Mouse (Mus musculus) limb, embryonic 12.5 days (tissue): ENCODE data around the gene Tcaf2. TPM values are rescaled to one million over a fixed set of nuclear protein-coding genes. Genes with fewer than 3 reads are reported as not detected.

Experiments used
- ATAC-seq: fragments of 200-750 bp; cut with Nextera tagmentation; 2 replicates; pipeline ENCODE4 v1.8.0; 2017; ENCODE audit warnings: low read depth, moderate TSS enrichment; ENCODE audit not compliant: insufficient number of reproducible peaks, insufficient read depth, low FRiP score, low TSS enrichment
- H3K27ac ChIP-seq: fragments of 300-500 bp; sonication (generic); 2 replicates; pipeline ENCODE4 v1.5.1; 2016; ENCODE audit warnings: mild to moderate bottlenecking, moderate library complexity
- H3K27me3 ChIP-seq: fragments of 300-500 bp; sonication (generic); 2 replicates; pipeline ENCODE4 v1.6.1; 2016; ENCODE audit warnings: mild to moderate bottlenecking, moderate library complexity
- H3K36me3 ChIP-seq: fragments of 300-500 bp; sonication (generic); 2 replicates; pipeline ENCODE4 v1.6.1; 2016; ENCODE audit warnings: mild to moderate bottlenecking, moderate library complexity
- H3K4me1 ChIP-seq: fragments of 300-500 bp; sonication (generic); replicated peaks from 2 replicates; pipeline ENCODE4 v1.6.1; 2016
- H3K4me2 ChIP-seq: fragments of 300-500 bp; sonication (generic); 2 replicates; pipeline ENCODE4 v1.6.1; 2016; ENCODE audit warnings: mild to moderate bottlenecking, moderate library complexity
- H3K4me3 ChIP-seq: fragments of 300-500 bp; sonication (generic); replicated peaks from 2 replicates; pipeline ENCODE4 v1.5.1; 2016; ENCODE audit warnings: mild to moderate bottlenecking
- H3K9ac ChIP-seq: fragments of 300-500 bp; sonication (generic); replicated peaks from 2 replicates; pipeline ENCODE4 v1.6.1; 2016; ENCODE audit warnings: mild to moderate bottlenecking, moderate library complexity
- H3K9me3 ChIP-seq: fragments of 300-500 bp; sonication (generic); 2 replicates; pipeline ENCODE4 v1.6.1; 2016; ENCODE audit warnings: mild to moderate bottlenecking, moderate library complexity
- WGBS: fragments of 180-500 bp; shearing (Covaris S2); methylation state at CpG from one replicate; pipeline ENCODE4 v1.1.7; 2016; 5-methylcytosine and 5-hydroxymethylcytosine counted together
- polyA plus RNA-seq: library from polyadenylated mRNA; unstranded; fragments of >200 nt; fragmentation: Nextera tagmentation; extraction: Ambion mirVana; gene quantifications from 2 replicates; pipeline ENCODE4 v1.2.1, GENCODE M21; 2016

The Tcaf2 gene
- polyA plus RNA-seq, 1 experiment from 2014 or later = 5.3 TPM

GRCm38 (mm10) chr6:42616904-42617303, 28.1 kb downstream of the Tcaf2 start:
- no peaks in the 10 kb centered on the region for H3K36me3 ChIP-seq
- H3K27ac ChIP-seq = no peak overlapping the region
- no peak overlapping the region for H3K9ac ChIP-seq
- H3K4me1 ChIP-seq = no peaks in the 10 kb centered on the region
- H3K4me2 ChIP-seq = no peak overlapping the region
- no peak for ATAC-seq
- H3K27me3 ChIP-seq = no peaks in the 10 kb centered on the region
- H3K4me3 ChIP-seq = no peak overlapping the region
- H3K9me3 ChIP-seq = no peaks in the 10 kb centered on the region
- 77% methylated on average over 2 of the region's 2 CpGs for WGBS

DNA sequence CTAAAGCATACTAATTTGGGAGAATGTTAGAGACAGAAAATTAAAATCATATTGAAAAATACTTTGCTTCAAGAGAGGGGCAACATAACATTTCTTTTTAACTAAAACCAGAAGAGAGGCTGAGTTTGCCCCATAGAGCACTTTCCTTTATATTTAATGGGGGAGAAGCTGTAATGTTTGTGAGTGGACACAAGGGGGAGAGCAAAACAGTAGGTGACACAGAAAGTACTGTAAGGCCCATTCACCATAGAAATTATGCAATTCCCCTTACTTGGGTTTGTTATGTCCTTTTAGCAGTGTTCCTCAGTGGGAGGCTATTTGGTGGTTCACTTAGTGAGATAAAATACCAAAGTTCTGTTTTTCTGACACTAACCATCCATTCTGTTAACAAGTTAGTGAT, 32.8 kb downstream of the Tcaf2 start:
- no peaks in the 10 kb centered on the region for H3K36me3 ChIP-seq
- H3K4me2 ChIP-seq = no peak overlapping the region
- H3K27ac ChIP-seq = no peak overlapping the region
- H3K4me3 ChIP-seq = no peak overlapping the region
- no peak for ATAC-seq
- no peaks in the 10 kb centered on the region for H3K4me1 ChIP-seq
- no peak overlapping the region for H3K9ac ChIP-seq
- H3K27me3 ChIP-seq = no peaks in the 10 kb centered on the region
- H3K9me3 ChIP-seq = peaks cover 4% of the 10 kb centered on the region; the same call in 1 of the 2 replicates

DNA sequence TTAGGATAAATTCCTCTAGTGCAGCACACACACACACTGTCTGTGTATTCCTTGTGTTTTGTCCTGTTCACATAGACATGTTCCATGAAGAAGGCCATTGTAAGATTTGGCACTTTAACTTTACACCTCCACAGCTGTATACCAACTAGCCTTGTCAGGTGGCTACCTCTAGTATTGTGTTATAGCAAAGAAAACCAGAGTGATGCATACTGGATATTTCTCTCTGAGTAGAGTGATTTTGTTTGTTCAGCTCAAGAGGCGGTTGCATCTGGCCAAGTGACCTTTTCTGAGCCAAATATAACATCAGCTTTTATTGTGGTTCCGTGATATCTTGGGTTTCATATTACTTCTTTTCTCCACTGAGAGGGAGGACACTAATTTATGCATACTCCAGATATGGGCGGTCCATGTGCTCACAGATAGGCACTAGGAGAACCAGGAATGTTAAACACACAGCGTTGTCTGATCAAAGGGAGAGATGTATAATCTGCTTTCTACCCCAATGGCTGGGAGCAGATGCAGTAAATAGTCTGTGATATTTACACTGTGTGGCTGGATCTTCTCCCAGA, 34.0 kb downstream of the Tcaf2 start:
- H3K9ac ChIP-seq = no peak overlapping the region
- H3K27me3 ChIP-seq = no peaks in the 10 kb centered on the region
- no peak overlapping the region for H3K4me2 ChIP-seq
- no peak overlapping the region for H3K27ac ChIP-seq
- WGBS = 76% methylated on average over 4 of the region's 4 CpGs
- no peaks in the 10 kb centered on the region for H3K36me3 ChIP-seq
- ATAC-seq = no peak
- H3K4me1 ChIP-seq = no peaks in the 10 kb centered on the region
- H3K4me3 ChIP-seq = no peak overlapping the region
- peaks cover 4% of the 10 kb centered on the region; the same call in 1 of the 2 replicates for H3K9me3 ChIP-seq

- Histone ChIP-seq H3K4me2 (no peak within 1 kb of the TSS), H3K4me1 (no peaks in the 10 kb centered on the region), H3K4me3 (no peak within 1 kb of the TSS), H3K27me3 (no peaks in the 10 kb centered on the region), H3K27ac (no peak within 1 kb of the TSS), H3K9ac (no peak within 1 kb of the TSS), H3K36me3 (no peaks in the 10 kb centered on the region), H3K9me3 (no peaks in the 10 kb centered on the region)
- 81% methylated on average over 4 of the region's 4 CpGs for WGBS
- ATAC-seq = no peak
Measured at GRCm38 (mm10) chr6:42597592-42597991, 47.5 kb downstream of the Tcaf2 start, which contains the start of gene Tcaf3. Gene Tcaf3, minus strand, starts transcription at chr6:42597692.

DNA sequence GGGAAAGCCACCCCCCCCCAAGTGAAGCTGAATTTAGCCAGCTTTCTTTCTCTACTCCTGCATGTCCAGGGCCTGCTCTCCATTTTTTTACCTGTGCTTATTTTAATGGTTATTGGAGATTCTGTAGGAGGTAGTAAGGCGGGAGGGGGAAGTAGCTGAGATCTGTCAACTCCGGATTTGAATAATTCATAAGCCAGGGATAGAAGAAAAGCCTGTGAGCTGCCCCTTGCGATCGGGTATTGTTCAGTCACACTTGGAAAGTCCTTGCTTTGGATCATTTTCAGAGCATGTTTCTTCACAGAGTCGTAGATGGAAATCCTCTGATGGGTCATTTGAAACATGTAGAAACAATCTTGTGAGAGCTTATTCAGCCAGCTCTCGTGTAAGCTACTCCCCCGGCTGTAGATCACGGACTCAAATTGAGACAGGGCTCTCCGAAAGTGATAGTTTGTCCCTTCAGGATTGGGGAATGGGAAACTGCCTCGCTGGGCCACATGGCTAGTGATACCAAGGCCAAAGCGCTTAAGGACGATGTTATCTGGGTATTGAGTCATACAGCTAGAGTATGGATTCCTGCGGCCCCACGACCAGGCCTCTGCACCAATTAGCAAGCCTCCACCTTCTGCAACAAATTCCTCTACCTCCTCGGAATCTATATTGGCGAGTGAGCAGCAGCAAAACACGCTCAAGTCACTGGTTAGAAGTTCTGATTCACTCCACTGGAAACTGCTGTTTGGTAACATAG, 51.7 kb downstream of the Tcaf2 start:
- Histone ChIP-seq H3K27me3 (no peaks in the 10 kb centered on the region), H3K9me3 (no peaks in the 10 kb centered on the region), H3K4me2 (no peak overlapping the region), H3K4me1 (no peaks in the 10 kb centered on the region), H3K4me3 (no peak overlapping the region), H3K27ac (no peak overlapping the region), H3K9ac (no peak overlapping the region), H3K36me3 (no peaks in the 10 kb centered on the region)
- ATAC-seq = no peak
- WGBS = 81% methylated on average over 17 of the region's 17 CpGs

DNA sequence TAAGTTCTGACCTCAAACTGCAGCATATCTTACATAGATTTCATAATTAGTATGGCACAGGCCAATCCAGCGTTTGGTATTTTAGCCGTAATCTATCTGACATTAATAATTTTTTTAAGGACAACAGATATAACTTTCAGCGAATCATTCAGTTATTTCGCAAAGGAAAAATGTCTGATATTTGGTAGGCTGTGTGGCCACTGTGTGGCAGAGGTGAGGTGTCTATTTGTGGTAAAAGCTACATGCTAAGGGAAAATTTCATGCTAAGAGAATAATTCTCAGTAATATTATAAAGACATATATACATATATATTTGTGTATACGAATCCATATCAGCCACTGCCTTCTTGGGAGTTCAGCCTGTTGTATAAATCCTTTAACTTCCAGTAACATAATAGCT, 58.5 kb downstream of the Tcaf2 start:
- Histone ChIP-seq H3K9ac (no peak overlapping the region), H3K4me1 (no peaks in the 10 kb centered on the region)
- WGBS = 83% methylated on average over 5 of the region's 5 CpGs

GRCm38 (mm10) chr6:42583488-42583872, 61.6 kb downstream of the Tcaf2 start:
- Histone ChIP-seq H3K9ac (no peak overlapping the region), H3K27me3 (no peaks in the 10 kb centered on the region), H3K4me3 (no peak overlapping the region), H3K36me3 (no peaks in the 10 kb centered on the region), H3K27ac (no peak overlapping the region), H3K4me2 (peak overlapping the region; percentile 31), H3K4me1 (no peaks in the 10 kb centered on the region), H3K9me3 (no peaks in the 10 kb centered on the region)
- ATAC-seq = no peak
- 4% methylated on average over 7 of the region's 7 CpGs for WGBS

More for the DNA sequence above, 58.5 kb downstream of the Tcaf2 start:
- no peak for ATAC-seq
- no peak overlapping the region for H3K4me2 ChIP-seq
- H3K27ac ChIP-seq = no peak overlapping the region
- no peaks in the 10 kb centered on the region for H3K36me3 ChIP-seq
- H3K9me3 ChIP-seq = no peaks in the 10 kb centered on the region
- no peaks in the 10 kb centered on the region for H3K27me3 ChIP-seq
- no peak overlapping the region for H3K4me3 ChIP-seq

DNA sequence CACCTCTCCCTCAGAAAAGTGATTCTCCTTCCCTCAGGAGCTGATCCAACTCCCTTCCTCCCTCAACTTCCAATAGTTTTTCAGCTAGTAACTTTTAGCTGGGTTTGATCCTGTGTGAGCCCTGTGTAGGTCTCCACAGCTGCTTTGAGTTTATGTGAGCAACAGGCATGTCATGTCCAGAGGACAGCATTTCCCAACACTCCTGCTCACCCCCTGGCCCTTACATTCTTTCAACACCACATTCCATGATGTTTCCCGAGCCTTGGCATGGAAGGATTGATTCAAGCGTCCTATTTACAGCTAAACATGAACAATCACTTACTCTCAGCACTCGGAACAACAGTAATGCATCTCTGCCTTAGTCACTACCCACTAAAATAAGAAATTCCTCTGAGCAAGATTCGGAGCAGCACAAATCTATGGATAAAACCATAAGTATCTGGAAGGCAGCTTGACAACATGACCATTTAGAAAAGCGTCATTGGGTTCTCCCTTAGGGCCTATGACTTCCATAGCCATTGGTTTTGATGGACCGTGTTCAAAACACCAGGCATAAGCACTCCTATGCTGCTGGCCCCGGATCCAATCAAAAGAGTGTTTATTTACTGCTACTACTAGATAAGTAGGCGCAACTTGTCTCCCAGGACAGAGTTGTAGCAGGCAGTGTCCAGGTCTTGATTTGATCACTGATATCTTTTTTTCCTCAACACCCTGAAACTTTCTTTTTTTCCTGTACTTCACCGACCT, 62.1 kb downstream of the Tcaf2 start:
- H3K36me3 ChIP-seq = no peaks in the 10 kb centered on the region
- H3K27me3 ChIP-seq = no peaks in the 10 kb centered on the region
- peak overlapping the region; percentile 31 for H3K4me2 ChIP-seq
- no peaks in the 10 kb centered on the region for H3K4me1 ChIP-seq
- ATAC-seq = no peak
- WGBS = 59% methylated on average over 9 of the region's 9 CpGs
- no peak overlapping the region for H3K4me3 ChIP-seq
- H3K9ac ChIP-seq = no peak overlapping the region
- no peaks in the 10 kb centered on the region for H3K9me3 ChIP-seq
- no peak overlapping the region for H3K27ac ChIP-seq

DNA sequence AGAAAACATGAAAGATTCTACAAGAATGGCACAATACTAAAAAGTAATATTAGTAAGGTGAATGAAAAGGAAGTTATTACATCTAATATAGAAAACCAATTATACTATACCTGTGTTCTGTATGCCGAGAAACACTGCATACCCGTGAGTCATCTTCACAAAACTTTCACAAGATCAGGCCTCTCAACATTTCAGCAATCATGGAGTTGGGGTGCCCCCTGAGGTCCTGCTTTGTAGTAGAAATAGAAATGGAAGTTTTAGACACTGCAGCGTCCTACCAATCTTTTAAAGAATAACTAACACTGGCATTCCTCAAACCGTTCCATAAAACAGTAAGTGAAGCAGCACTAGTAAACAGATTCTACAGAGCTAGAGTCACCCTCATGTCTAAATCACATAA, 66.4 kb downstream of the Tcaf2 start:
- Histone ChIP-seq H3K4me2 (no peak overlapping the region), H3K36me3 (no peaks in the 10 kb centered on the region), H3K9ac (no peak overlapping the region), H3K27ac (no peak overlapping the region), H3K9me3 (no peaks in the 10 kb centered on the region), H3K4me1 (no peaks in the 10 kb centered on the region), H3K27me3 (no peaks in the 10 kb centered on the region), H3K4me3 (no peak overlapping the region)
- WGBS = 81% methylated on average over 4 of the region's 4 CpGs
- ATAC-seq = no peak

- no peak for ATAC-seq
- WGBS = 89% methylated on average over 2 of the region's 2 CpGs
Measured at GRCm38 (mm10) chr6:42577433-42577832, 67.6 kb downstream of the Tcaf2 start.

More at GRCm38 (mm10) chr6:42577433-42577832, 67.6 kb downstream of the Tcaf2 start:
- H3K27ac ChIP-seq = no peak overlapping the region
- H3K9me3 ChIP-seq = no peaks in the 10 kb centered on the region
- no peak overlapping the region for H3K9ac ChIP-seq
- H3K4me3 ChIP-seq = no peak overlapping the region
- no peak overlapping the region for H3K4me2 ChIP-seq
- H3K27me3 ChIP-seq = no peaks in the 10 kb centered on the region
- H3K4me1 ChIP-seq = no peaks in the 10 kb centered on the region
- no peaks in the 10 kb centered on the region for H3K36me3 ChIP-seq
